Mouse (Mus musculus) midbrain, postnatal 0 days (tissue): ENCODE measurements around the gene 5730409E04Rik. TPM values are rescaled to one million over a fixed set of nuclear protein-coding genes. Genes with fewer than 3 reads are reported as not detected.

Experiments
- ATAC-seq: fragments of 200-750 bp; cut with Nextera tagmentation; 2 replicates; pipeline ENCODE4 v1.8.0; 2017; ENCODE audit warnings: moderate number of reproducible peaks, mild to moderate bottlenecking, moderate TSS enrichment, moderate library complexity; ENCODE audit not compliant: low FRiP score
- DNase-seq: peaks from one replicate; pipeline ENCODE4 v3.0.0-alpha.2; 2015; ENCODE audit warnings: low spot score
- H3K27ac ChIP-seq: fragments of 300-500 bp; sonication (generic); 2 replicates; pipeline ENCODE4 v1.5.1; 2014; ENCODE audit warnings: low read depth, mild to moderate bottlenecking, low read length, mixed read lengths
- H3K27me3 ChIP-seq: fragments of 300-500 bp; sonication (generic); 2 replicates; pipeline ENCODE4 v1.6.1; 2014; ENCODE audit warnings: low read length, control low read depth, mixed read lengths; ENCODE audit not compliant: insufficient read depth
- H3K36me3 ChIP-seq: fragments of 300-500 bp; sonication (generic); 2 replicates; pipeline ENCODE4 v1.6.1; 2014; ENCODE audit warnings: low read length, control low read depth, mixed read lengths; ENCODE audit not compliant: insufficient read depth
- H3K4me1 ChIP-seq: fragments of 300-500 bp; sonication (generic); 2 replicates; pipeline ENCODE4 v1.6.1; 2014; ENCODE audit warnings: mild to moderate bottlenecking, control low read depth, antibody characterized with exemption, low read length, mixed read lengths; ENCODE audit not compliant: insufficient read depth
- H3K4me2 ChIP-seq: fragments of 300-500 bp; sonication (generic); 2 replicates; pipeline ENCODE4 v1.6.1; 2014; ENCODE audit warnings: low read depth, mild to moderate bottlenecking, low read length, mixed read lengths; ENCODE audit not compliant: poor library complexity, severe bottlenecking
- H3K4me3 ChIP-seq: fragments of 300-500 bp; sonication (generic); 2 replicates; pipeline ENCODE4 v1.5.1; 2014; ENCODE audit warnings: low read depth, mild to moderate bottlenecking, low read length, moderate library complexity
- H3K9ac ChIP-seq: fragments of 300-500 bp; sonication (generic); replicated peaks from 2 replicates; pipeline ENCODE4 v1.6.1; 2014; ENCODE audit warnings: mild to moderate bottlenecking, low read length, moderate library complexity, mixed read lengths; ENCODE audit not compliant: poor library complexity, severe bottlenecking
- H3K9me3 ChIP-seq: fragments of 300-500 bp; sonication (generic); 2 replicates; pipeline ENCODE4 v1.6.1; 2016; ENCODE audit warnings: low read length, control low read depth
- CTCF ChIP-seq: IDR thresholded peaks from 2 replicates; pipeline ENCODE4 v1.5.1; 2016; ENCODE audit warnings: antibody characterized with exemption, mild to moderate bottlenecking
- WGBS: fragments of 180-500 bp; shearing (Covaris S2); extraction: QIAGEN DNeasy Blood & Tissue Kit; methylation state at CpG from one replicate; pipeline ENCODE4 v1.1.7; 2014; 5-methylcytosine and 5-hydroxymethylcytosine counted together
- polyA plus RNA-seq: library from polyadenylated mRNA; unstranded; fragments of >200 nt; fragmentation: Nextera tagmentation; extraction: Ambion mirVana; gene quantifications from 2 replicates; pipeline ENCODE4 v1.2.1, GENCODE M21; 2015
- total RNA-seq: library from RNA; depleted of rRNA; stranded (reverse); fragments of >200 nt; gene quantifications from 2 replicates; pipeline ENCODE4 v1.2.3, GENCODE M21; 2014

Gene 5730409E04Rik
- total and polyA plus RNA-seq, 2 experiments from 2014 or later: 29.2 to 59.4 TPM

DNA sequence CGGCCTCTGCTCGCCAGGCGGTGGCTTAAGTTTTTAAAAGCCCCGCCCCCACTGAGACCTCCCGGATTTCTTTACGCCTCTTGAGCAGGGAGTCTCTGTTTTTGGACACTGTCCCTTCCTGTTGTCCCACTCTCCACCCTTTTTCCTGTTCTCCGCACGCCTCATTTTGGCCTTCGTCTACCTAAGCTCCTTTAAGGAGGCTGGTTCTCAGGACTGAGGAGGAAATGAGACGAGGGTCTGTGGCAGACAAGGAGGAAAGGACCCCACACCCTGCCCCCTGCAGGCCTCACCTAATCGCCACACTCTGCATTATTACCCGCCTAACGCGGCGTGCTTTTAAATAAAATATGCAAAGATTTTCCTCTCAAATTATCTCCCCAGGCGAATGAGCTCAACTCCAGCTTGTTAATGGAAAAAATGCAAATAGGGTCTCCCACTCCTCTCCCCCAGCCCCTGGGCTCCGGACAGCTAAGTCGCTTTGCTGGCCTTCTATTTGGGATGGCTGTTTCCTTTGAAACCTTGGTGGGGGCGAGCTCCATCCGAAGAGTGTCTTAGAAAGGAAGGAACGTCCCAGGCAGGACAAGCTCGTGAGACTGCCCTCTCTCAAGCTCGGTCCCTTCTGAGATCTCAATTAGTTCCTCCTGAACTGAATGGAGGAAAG lies 17.5 kb downstream of the 5730409E04Rik start:
- TF ChIP-seq CTCF: peak; percentile 49
- ATAC-seq: no peak

DNA sequence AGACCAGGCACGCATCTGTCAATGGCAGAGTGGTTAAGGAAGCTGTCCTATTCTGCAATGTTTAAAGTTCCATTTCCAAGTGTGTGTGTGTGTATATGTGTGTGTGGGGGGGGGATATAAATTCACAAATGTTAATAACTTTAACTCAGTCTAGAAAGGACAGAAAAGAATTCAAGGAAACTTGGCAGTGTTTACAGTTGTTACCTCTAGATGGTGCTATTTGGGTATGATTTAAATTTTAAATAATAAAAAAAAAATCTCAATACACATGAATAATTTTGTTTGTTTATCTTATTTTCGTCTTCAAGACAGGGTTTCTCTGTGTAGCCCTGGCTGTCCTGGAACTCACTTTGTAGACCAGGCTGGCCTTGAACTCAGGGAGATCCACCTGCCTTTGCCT lies 22.3 kb downstream of the 5730409E04Rik start:
- peak; percentile 46 for TF ChIP-seq CTCF

More for the DNA sequence above, 17.5 kb downstream of the 5730409E04Rik start:
- DNase-seq: no peak
- Histone ChIP-seq H3K9ac (0 out of 2 replicates have a peak overlapping the region, but pooled peaks have one; percentile 13), H3K4me3 (no peak overlapping the region), H3K27me3 (0 out of 2 replicates have a peak, but pooled peaks cover 1% of the 10 kb centered on the region), H3K27ac (no peak overlapping the region), H3K4me1 (no peaks in the 10 kb centered on the region), H3K36me3 (no peaks in the 10 kb centered on the region), H3K4me2 (peak overlapping the region; percentile 9; the same call in 1 of the 2 replicates), H3K9me3 (no peaks in the 10 kb centered on the region)
- 7% methylated on average over 23 of the region's 23 CpGs for WGBS

GRCm38 (mm10) chr4:126632668-126633067 lies 23.1 kb downstream of the 5730409E04Rik start:
- H3K27me3 ChIP-seq: no peaks in the 10 kb centered on the region
- H3K4me1 ChIP-seq: peaks cover 5% of the 10 kb centered on the region; the same call in 1 of the 2 replicates
- no peak overlapping the region for H3K27ac ChIP-seq
- H3K36me3 ChIP-seq: no peaks in the 10 kb centered on the region
- WGBS: 70% methylated on average over 3 of the region's 3 CpGs
- no peak overlapping the region for H3K4me2 ChIP-seq
- TF ChIP-seq CTCF: no peak
- ATAC-seq: no peak
- no peak overlapping the region for H3K4me3 ChIP-seq
- DNase-seq: no peak
- H3K9me3 ChIP-seq: no peaks in the 10 kb centered on the region
- no peak overlapping the region for H3K9ac ChIP-seq

More for the DNA sequence above, 22.3 kb downstream of the 5730409E04Rik start:
- Histone ChIP-seq H3K27ac (no peak overlapping the region), H3K9me3 (no peaks in the 10 kb centered on the region), H3K36me3 (no peaks in the 10 kb centered on the region), H3K27me3 (no peaks in the 10 kb centered on the region), H3K4me1 (peaks cover 5% of the 10 kb centered on the region; the same call in 1 of the 2 replicates), H3K9ac (no peak overlapping the region), H3K4me2 (no peak overlapping the region), H3K4me3 (no peak overlapping the region)
- DNase-seq (no peak), ATAC-seq (no peak)
- 33% methylated on average over 2 of the region's 2 CpGs for WGBS

GRCm38 (mm10) chr4:126636330-126636729 lies 26.7 kb downstream of the 5730409E04Rik start:
- DNase-seq (no peak), ATAC-seq (no peak)
- no peak overlapping the region for H3K4me3 ChIP-seq
- whole genome bisulfite sequencing: 14% methylated on average over 11 of the region's 11 CpGs
- peak overlapping the region; percentile 13; the same call in 1 of the 2 replicates for H3K9ac ChIP-seq
- H3K36me3 ChIP-seq: no peaks in the 10 kb centered on the region
- TF ChIP-seq CTCF: no peak
- peaks cover 5% of the 10 kb centered on the region; the same call in 1 of the 2 replicates for H3K4me1 ChIP-seq
- H3K27ac ChIP-seq: no peak overlapping the region
- H3K4me2 ChIP-seq: peak overlapping the region; percentile 41
- no peaks in the 10 kb centered on the region for H3K27me3 ChIP-seq
- no peaks in the 10 kb centered on the region for H3K9me3 ChIP-seq

- H3K9me3 ChIP-seq: no peaks in the 10 kb centered on the region
- DNase-seq (peak; percentile 30), ATAC-seq (no peak)
- H3K4me3 ChIP-seq: no peak overlapping the region
- H3K4me1 ChIP-seq: peaks cover 5% of the 10 kb centered on the region; the same call in 1 of the 2 replicates
- H3K27ac ChIP-seq: no peak overlapping the region
- H3K36me3 ChIP-seq: no peaks in the 10 kb centered on the region
- no peak for TF ChIP-seq CTCF
- 77% methylated on average over 4 of the region's 4 CpGs for WGBS
- H3K27me3 ChIP-seq: no peaks in the 10 kb centered on the region
- no peak overlapping the region for H3K9ac ChIP-seq
- H3K4me2 ChIP-seq: no peak overlapping the region
Observed at GRCm38 (mm10) chr4:126637446-126637845, 27.8 kb downstream of the 5730409E04Rik start.

GRCm38 (mm10) chr4:126639339-126639738 lies 29.7 kb downstream of the 5730409E04Rik start:
- ATAC-seq: no peak
- Histone ChIP-seq H3K4me2 (no peak overlapping the region), H3K27ac (no peak overlapping the region), H3K9ac (no peak overlapping the region), H3K4me1 (peaks cover 5% of the 10 kb centered on the region; the same call in 1 of the 2 replicates), H3K4me3 (no peak overlapping the region), H3K36me3 (no peaks in the 10 kb centered on the region), H3K27me3 (no peaks in the 10 kb centered on the region), H3K9me3 (no peaks in the 10 kb centered on the region)
- peak; percentile 53 for DNase-seq
- no peak for TF ChIP-seq CTCF
- WGBS: 45% methylated on average over 7 of the region's 7 CpGs
